Mouse (Mus musculus) frontal cortex, postnatal 25 days (tissue): ENCODE data around the gene 9130230L23Rik.

Experiments
- DNase-seq, 2 experiments: peaks; one replicate each; pipeline ENCODE4 v3.0.0; 2022; ENCODE audit warnings: low spot score in 2 of 2

The 9130230L23Rik gene

DNA sequence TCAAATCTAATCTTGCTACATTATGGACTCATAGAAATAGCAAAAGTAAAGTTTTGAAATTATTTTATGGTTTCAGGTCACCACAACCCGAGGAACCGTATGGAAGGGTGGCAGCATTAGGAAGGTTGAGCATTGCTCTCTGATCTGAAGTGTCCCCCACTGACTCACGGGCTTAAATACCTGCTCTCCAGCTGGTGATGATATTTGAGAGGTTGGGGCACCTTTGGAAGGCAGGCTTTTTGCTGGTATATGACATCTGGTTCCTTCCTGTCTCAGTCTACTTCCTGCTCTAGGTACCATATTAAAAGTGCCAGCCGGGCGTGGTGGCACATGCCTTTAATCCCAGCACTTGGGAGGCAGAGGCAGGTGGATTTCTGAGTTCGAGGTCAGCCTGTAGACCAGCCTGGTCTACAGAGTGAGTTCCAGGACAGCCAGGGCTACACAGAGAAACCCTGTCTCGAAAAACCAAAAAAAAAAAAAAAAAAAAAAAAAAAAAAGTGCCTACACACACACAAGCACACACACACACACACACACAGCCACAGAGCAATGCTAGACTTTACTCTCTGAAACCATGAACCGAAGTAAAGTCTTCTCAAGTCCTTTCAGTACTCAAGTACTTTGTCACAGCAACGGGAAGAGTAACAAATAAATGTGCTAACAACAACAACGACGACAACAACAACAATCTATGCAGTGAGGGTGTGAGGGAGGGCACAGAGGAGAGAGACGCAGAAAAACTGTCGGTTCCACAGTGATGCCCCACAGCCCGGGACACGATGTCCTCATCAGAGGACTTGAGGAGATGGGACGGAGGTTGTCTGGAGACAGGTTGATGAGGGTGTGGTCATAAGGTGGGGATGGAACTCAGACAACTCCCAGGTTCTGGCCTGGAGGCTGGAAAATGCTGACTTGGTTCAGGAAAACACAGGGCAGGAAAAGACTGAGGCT is 49.7 kb downstream of the 9130230L23Rik start:
- DNase-seq: no peak

DNA sequence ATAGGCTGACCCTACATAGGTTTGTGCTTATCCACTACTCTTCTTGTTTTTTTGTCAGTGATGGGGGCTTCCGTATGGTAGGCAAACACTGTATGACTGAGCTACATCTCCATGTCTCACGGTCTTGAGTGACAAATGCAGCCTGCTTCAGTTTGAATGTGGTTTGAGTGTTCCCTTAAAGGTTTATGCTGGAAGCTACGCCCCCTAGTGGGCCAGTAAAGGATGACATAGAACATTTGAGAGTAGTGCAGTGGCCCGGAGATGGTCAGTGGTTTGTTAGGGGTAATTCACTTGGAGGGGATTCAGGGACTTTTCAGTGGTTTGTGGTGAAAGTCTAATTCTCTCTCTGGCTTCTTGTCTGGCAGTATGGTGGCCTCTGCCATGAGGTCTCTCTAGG is 52.6 kb downstream of the 9130230L23Rik start:
- no peak for DNase-seq

DNA sequence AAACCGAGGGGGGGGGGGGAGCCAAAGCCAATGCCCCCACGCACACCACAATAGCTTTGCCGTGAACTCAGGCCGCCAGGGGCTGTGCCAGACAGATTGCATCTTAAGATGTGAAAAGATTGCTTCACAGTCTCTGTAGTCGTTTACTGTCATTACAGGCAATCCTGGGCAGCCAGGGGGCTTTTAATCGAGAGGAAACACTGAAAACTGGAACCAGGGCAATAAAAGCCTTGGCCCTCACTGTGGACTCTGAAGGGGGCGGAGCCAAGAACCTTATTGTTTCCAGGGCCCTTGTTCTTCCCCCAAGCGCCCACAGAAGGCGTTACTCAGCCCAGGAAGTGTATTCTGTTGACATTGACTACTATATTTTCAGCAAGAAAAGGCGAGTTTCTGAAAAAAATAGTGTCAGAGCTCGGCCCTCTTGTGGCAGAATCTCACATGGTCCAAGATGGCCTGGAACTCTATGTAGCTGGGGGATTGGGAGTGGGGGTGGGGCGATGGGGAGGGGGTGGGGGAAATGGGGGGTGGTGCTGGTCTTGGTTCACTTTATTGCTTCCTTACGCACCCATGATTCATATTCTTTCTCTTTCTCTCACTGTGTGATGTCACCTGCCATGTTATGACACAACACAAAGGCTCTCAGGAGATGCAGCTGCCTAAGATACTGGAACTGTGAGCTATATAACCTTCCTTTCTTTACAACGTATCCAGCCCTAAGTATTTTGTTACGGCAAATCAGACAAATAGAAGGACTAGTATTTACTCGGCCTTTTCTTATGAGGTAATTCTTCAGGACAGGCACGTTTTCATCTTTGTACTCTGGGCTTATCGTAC is 53.2 kb downstream of the 9130230L23Rik start:
- DNase-seq: no peak

DNA sequence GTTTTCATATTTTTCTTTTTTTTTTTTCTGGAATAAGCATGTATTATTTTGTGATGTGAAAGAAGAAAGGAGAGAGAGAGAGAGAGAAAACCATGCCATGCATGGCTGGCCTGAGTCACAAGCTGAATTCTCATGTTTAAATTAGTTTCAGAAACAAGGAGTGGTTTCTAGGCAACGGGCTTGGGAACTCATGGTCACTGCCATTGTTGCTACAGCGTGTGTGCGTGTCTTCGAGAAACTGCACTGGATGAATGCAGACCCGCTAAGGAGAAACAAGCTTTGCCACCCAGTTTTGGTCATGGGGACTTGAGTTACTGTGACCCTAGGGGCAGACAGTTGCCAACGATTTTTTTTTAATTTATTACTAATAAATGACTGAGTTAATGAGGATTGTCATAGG is 53.8 kb downstream of the 9130230L23Rik start:
- peak in 1 of 2 experiments; percentile 13 for DNase-seq

DNA sequence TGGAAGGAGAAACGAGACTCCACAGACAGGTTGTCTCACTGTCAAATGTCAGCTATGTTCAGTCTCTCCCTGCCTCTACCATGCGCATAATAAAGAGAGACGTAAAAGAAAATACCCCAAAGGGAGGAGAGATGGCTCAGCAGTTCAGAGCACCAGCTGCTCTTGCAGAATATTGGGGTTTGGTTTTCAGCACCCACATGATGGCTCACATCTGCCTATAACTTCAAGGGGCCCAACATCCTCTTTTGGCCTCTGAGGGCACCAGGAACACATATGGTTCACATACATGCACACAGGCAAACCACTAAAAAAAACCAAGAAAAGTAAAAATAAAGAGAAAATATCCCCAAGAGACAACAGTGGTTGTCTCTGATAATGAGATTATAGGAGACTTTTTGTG is 54.3 kb downstream of the 9130230L23Rik start:
- no peak for DNase-seq

DNA sequence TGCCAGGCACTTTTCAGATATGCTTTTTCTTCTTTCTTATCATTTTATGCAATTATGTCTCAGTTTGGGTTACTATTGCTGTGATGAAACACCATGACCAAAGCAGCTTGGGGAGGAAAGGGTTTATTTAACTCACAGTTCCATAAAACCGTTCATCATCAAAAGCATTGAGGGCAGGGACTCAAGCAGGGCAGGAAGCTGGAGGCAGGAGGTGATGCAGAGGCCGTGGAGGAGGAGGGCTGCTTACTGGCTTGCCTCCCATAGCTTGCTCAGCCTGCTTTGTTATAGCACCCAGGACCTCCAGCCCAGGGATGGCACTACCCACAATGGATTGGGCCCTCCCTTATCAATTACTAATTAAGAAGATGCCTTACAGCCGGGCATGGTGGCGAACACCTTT is 62.9 kb downstream of the 9130230L23Rik start:
- no peak for DNase-seq

DNA sequence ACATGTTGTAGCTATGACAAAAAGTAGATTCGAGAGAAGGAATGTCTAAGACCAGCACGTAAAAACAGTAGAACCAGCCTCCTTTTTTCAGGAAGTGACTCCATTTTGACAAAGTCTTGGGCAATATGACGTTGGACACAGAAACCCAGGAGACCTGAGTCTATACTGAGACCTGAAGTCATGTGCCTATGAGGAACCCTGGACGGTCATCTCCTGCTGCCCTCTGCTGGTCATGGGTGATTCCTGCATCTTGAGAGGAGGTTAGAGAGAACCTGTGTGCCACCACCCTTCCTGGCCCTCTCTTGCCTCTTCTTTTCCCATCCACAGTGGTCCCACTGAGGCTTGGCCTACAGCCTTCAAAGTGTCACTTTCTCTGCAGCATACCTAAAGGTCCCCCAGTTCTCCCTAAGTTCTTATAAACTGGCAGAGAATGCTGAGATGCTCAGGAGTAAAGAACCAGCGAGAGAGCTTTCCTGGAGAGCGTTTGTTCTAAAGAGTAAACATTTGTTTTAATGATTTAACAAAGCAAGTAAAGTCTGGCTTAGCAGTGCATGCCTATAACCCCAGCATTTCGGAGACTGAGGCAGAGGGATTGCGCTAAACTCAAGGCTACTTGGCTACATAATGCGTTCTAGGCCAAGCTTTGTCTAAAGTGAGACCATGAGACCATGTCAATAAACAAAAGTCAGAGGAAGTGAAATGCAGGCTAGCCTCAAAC is 65.9 kb downstream of the 9130230L23Rik start:
- peak; percentile 75 to 77 for DNase-seq

DNA sequence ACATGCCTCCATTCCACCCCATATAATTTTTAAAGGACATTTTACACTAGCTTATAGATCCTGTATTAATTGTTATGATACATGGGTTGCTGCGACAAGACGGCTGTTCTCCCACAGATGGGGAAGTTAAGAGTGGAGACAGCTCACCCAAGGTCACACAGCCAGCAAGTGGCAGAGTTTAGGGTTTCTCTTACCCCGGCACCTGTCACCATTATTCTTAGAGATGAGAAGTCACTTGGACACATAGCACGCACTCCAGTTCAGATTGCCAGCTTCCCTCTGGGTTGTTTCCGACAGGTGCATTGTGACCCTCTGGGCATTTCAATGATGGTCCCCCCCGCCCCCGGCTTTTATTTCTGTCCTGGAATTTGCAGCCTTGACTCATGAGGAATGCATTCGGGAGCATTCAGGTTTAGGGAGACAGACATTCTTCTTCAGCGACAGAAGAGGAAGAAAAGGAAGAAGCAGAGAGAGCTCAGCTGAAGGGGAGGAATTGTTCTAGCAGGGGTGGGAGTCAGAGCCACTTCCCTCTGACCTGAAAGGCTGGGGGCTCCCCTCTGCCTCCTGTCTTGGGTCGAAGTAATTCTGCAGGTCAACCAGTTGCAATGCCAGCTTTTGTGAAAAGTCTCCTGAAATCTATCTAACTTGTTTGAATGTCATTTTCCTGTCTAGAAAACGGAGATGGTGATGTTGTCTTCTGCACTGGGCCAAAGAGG is 66.9 kb downstream of the 9130230L23Rik start:
- no peak for DNase-seq

DNA sequence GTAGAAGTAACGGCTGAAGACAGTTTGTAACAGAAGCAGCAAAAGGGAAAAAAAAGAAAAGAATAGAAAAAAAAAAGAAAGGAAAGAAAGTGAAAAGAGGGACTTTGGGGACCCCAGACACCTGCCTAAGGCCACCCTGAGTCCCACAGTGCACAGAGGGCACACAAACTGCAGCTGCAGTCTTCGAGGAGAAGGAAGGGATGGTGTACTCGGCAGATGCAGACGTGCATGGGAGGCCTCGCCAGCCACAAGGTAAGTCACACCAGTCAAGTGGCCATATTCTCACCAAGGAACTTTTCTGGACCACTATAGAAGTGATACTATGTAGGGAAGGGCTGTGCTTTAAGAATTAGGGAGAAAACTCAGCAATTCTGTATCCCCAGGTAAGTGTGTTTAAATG is 69.3 kb downstream of the 9130230L23Rik start, which contains the start of gene Chrna9:
TSS of gene Chrna9 (plus strand) at position 139 of the 400 bp plus-strand sequence.
- DNase-seq: no peak

DNA sequence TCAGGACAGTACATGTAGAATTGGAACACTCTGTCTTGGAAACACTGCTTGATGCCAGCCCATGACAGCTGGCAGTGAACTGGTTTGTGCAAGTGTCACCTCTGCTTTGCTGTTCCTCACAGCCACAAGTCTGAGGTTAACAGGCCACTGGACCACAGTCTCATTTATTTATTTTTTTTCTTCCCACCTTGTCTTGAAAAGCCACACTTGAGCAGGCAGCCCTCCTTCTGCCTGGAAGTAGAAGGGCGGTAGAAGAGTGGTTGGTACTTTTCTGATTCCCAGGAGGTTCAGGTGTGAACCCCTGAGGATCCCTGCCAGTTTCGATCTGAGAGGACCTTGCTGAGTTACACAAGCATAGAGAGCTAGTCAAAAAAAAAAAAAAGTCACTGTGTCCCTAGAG is 70.3 kb downstream of the 9130230L23Rik start:
- DNase-seq: no peak

DNA sequence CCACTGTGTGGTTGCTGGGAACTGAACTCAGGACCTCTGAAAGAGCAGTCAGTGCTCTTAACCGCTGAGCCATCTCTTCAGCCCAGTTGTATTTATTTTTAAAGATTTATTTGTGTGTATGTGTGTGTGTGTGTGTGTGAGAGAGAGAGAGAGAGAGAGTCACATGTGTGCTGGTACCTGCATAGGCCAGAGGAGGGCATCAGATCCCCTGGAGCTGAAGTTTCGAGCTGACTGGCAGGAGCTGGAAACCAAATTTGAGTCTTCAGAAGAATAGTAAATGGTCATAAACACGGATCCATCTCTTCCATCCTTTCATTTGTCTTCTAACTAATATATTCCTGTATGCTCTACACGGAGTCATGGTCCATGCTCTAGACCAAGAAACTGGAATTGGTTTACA is 70.8 kb downstream of the 9130230L23Rik start:
- DNase-seq: no peak

DNA sequence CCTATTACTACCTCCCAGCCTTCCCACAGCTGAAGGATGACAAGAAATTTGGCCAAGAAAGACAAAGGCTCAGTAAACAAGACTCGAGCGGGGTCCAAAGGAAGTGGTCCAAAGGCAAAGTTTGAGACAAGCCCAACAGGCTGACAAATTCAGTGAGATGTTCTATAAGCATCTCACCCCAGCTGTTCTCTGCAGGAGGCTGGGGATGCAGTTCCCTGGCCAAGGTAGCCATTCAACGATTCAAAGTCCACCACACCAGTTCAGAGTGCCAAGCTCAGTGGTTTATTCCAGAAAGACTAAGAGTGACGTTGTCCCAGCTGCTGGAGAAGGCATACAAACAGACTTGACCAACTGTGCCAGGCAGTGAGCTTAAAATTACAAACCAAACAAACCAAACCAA is 73.9 kb downstream of the 9130230L23Rik start:
- DNase-seq: no peak
